Mouse (Mus musculus): Measurements from ENCODE around the gene Ttc27. TPM values are rescaled to one million over a fixed set of nuclear protein-coding genes. Genes with fewer than 3 reads are reported as not detected.
A peak's percentile ranks its signal among the peaks of the same experiment; 100 is the strongest.

Gene Ttc27
- polyA plus RNA-seq, 1 experiment = 21.1 TPM

DNA sequence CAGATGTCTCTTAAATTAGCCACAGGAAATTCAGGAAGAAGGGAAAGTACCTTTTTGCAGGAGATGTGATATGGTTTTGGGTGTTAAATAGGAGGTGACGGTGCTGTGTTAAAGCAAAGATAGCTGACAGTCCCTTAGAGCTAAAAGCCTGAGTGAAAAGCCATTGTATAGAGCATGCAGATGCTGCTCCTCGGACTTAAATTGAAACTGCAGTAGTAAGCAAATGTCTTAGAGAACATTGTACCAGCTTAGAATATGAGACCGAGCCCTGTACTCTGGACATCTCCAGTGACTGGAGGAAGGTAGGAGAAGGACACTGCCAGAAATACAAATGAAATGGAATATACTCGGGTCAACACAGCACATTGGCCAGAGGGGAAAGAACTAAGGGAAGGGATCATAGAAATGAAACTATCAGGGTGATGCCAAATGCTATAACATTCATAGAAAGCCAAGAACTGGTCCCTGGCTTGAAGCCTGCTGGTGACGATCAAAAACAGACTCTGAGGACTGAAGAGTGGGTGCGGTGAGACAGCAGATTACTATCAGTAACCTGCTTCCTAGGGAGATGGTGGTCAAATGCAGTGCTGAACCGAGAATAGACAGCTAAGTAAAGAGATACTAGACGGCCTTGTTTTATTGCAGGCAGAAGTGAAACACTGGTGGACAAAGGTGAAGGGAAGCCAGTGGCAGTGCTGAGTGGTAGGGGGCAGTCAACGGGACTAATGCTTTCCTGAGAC is 90.1 kb downstream of the Ttc27 start:
- no peak overlapping the region for H3ac ChIP-seq (ENCODE audit: control insufficient read depth, insufficient read length, low read depth)
- no peak for TF ChIP-seq CTCF (IDR thresholded peaks at IDR 0.05; ENCODE audit: control insufficient read depth, insufficient read depth, insufficient read length)
- TF ChIP-seq MYOD1 (IDR thresholded peaks at IDR 0.05; ENCODE audit: control insufficient read depth, insufficient read length, low read depth) = no peak
- no peak for TF ChIP-seq FOSL1 (IDR thresholded peaks at IDR 0.05; ENCODE audit: insufficient read depth, low read length, poor library complexity, severe bottlenecking)
- TF ChIP-seq MAX (IDR thresholded peaks at IDR 0.05) = no peak
- no peaks in the 10 kb centered on the region for H3K36me3 ChIP-seq (ENCODE audit: control insufficient read depth, insufficient read depth)
- H3K27me3 ChIP-seq (ENCODE audit: control insufficient read depth, insufficient read depth, insufficient read length) = no peaks in the 10 kb centered on the region
- H3K4me3 ChIP-seq (ENCODE audit: insufficient read depth, poor library complexity, severe bottlenecking) = no peak overlapping the region
- H3K79me2 ChIP-seq (ENCODE audit: control insufficient read depth, insufficient read depth) = no peaks in the 10 kb centered on the region
- no peaks in the 10 kb centered on the region for H3K79me3 ChIP-seq (ENCODE audit: low read depth)

DNA sequence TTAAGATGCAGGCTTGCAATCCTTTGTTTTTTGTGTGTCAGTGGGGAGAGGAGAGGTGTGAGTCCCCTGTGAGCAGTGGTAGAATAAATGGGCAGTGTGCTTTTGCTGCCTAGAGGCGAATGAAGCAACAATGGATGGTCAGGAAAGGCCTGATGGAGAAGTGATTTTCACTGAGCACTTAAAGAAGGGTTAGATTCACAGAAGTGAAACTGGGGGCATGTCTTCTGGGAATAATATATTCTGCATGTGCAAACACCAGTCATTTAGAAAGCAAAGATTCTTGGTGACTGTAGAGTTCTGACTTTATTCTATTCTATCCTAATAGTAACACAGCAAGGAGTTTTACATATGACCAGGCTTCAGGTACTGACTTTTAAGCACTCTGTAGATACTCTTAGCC is 90.8 kb downstream of the Ttc27 start:
- H3K36me3 ChIP-seq (ENCODE audit: control insufficient read depth, insufficient read depth) = no peaks in the 10 kb centered on the region
- TF ChIP-seq MYOG (IDR thresholded peaks at IDR 0.05; ENCODE audit: control insufficient read depth, extremely low read depth, insufficient read length) (no peak), CTCF (IDR thresholded peaks at IDR 0.05; ENCODE audit: control insufficient read depth, insufficient read depth, insufficient read length) (no peak), CEBPB (IDR thresholded peaks at IDR 0.05; ENCODE audit: low read depth) (no peak), MYOD1 (IDR thresholded peaks at IDR 0.05; ENCODE audit: control insufficient read depth, insufficient read length, low read depth) (no peak), MAX (IDR thresholded peaks at IDR 0.05) (no peak), USF1 (IDR thresholded peaks at IDR 0.05; ENCODE audit: low read depth) (no peak), FOSL1 (IDR thresholded peaks at IDR 0.05; ENCODE audit: insufficient read depth, low read length, poor library complexity, severe bottlenecking) (no peak)
- H3ac ChIP-seq (ENCODE audit: control insufficient read depth, insufficient read length, low read depth) = no peak overlapping the region
- H3K27me3 ChIP-seq (ENCODE audit: control insufficient read depth, insufficient read depth, insufficient read length) = no peaks in the 10 kb centered on the region
- no peaks in the 10 kb centered on the region for H3K79me2 ChIP-seq (ENCODE audit: control insufficient read depth, insufficient read depth)
- H3K79me3 ChIP-seq (ENCODE audit: low read depth) = no peaks in the 10 kb centered on the region
- H3K4me3 ChIP-seq (ENCODE audit: insufficient read depth, poor library complexity, severe bottlenecking) = no peak overlapping the region

DNA sequence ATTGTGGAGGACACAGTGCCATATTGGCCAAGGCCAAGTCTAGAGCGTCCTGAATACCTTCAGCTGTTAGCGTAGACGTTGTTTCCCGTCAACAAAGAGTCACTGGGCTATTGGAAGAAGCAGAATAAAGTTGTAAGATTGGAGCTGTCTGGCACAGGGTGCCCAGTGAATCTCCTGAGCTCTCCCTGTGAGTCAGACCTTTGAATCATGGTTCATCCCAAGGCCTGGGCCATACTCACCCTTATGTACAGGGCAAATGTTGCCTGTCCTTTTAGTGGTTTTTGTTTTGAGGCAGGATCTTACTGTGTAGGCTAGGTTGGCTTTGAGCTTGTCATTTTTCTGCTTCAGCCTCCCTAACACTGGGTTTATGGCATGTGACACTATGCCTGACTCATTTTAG is 91.4 kb downstream of the Ttc27 start:
- no peaks in the 10 kb centered on the region for H3K27me3 ChIP-seq (ENCODE audit: control insufficient read depth, insufficient read depth, insufficient read length)
- H3K4me3 ChIP-seq (ENCODE audit: insufficient read depth, poor library complexity, severe bottlenecking) = no peak overlapping the region
- H3ac ChIP-seq (ENCODE audit: control insufficient read depth, insufficient read length, low read depth) = no peak overlapping the region
- no peaks in the 10 kb centered on the region for H3K36me3 ChIP-seq (ENCODE audit: control insufficient read depth, insufficient read depth)
- no peaks in the 10 kb centered on the region for H3K79me3 ChIP-seq (ENCODE audit: low read depth)
- no peak for TF ChIP-seq CEBPB (IDR thresholded peaks at IDR 0.05; ENCODE audit: low read depth)
- TF ChIP-seq USF1 (IDR thresholded peaks at IDR 0.05; ENCODE audit: low read depth) = no peak
- no peak for TF ChIP-seq MYOG (IDR thresholded peaks at IDR 0.05; ENCODE audit: control insufficient read depth, extremely low read depth, insufficient read length)
- no peak for TF ChIP-seq MAX (IDR thresholded peaks at IDR 0.05)
- TF ChIP-seq FOSL1 (IDR thresholded peaks at IDR 0.05; ENCODE audit: insufficient read depth, low read length, poor library complexity, severe bottlenecking) = no peak
- no peak for TF ChIP-seq MYOD1 (IDR thresholded peaks at IDR 0.05; ENCODE audit: control insufficient read depth, insufficient read length, low read depth)
- TF ChIP-seq CTCF (IDR thresholded peaks at IDR 0.05; ENCODE audit: control insufficient read depth, insufficient read depth, insufficient read length) = no peak
- no peaks in the 10 kb centered on the region for H3K79me2 ChIP-seq (ENCODE audit: control insufficient read depth, insufficient read depth)

DNA sequence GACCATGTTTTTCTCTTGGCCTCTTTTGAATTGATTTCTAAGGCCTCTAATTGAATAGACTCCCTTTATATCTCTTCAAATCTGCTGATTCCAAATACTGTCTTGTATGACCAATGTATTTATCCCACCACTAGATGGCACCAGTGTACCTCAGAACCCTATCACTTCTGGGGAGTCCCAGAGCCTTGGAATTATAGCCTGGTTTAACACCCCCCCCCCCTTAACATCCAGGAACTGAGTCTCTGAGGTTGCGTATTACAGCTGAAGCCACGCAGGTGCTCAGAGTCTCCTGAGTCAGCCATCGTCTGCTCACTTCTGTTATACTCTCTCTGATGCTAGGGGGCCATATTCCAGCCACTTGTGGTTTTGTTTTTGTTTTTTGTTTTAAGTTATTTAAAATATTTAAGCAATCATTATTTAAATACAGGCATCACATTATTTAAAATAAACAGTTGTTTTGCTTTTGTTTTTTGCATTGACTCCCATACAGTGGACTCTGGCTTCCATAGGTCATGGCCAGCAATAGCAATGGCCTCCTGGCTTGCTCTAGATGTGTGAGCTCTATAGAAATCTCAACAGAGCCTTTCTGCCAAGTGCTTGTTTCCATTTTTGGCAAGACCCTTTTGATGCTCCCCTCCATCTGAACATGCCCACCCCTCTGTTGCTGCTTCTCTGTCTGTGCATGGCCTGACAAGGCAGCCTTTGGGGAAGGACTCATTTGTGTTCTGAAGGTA is 93.5 kb downstream of the Ttc27 start:
- H3K36me3 ChIP-seq (ENCODE audit: control insufficient read depth, insufficient read depth) = no peaks in the 10 kb centered on the region
- TF ChIP-seq MYOG (IDR thresholded peaks at IDR 0.05; ENCODE audit: control insufficient read depth, extremely low read depth, insufficient read length) (no peak), CTCF (IDR thresholded peaks at IDR 0.05; ENCODE audit: control insufficient read depth, insufficient read depth, insufficient read length) (peak; percentile 4)
- H3K4me3 ChIP-seq (ENCODE audit: insufficient read depth, poor library complexity, severe bottlenecking) = no peak overlapping the region
- no peaks in the 10 kb centered on the region for H3K79me3 ChIP-seq (ENCODE audit: low read depth)
- no peaks in the 10 kb centered on the region for H3K27me3 ChIP-seq (ENCODE audit: control insufficient read depth, insufficient read depth, insufficient read length)
- no peaks in the 10 kb centered on the region for H3K79me2 ChIP-seq (ENCODE audit: control insufficient read depth, insufficient read depth)
- H3ac ChIP-seq (ENCODE audit: control insufficient read depth, insufficient read length, low read depth) = no peak overlapping the region

DNA sequence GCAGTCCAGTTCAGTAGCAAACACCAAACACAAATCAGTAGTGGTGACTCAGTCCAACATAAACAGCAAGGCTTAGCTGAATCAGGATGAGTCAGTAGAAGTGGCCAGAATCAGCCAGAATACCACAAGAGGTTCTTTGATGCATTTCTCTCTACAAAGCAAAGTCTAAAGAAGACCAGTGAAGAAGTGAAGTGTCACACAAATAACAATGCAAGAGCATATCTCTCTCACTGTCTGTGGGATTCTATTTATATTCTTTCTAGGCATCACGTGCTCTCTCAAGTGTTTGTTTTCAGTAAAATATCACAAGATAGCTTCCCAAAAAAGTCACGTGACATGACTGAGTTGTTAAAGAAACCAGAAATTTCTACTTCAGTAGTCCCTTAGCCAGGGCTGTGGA is 102.2 kb downstream of the Ttc27 start:
- Histone ChIP-seq H3K36me3 (ENCODE audit: control insufficient read depth, insufficient read depth) (no peaks in the 10 kb centered on the region), H3K79me3 (ENCODE audit: low read depth) (no peaks in the 10 kb centered on the region)

More for the DNA sequence above, 102.2 kb downstream of the Ttc27 start:
- Histone ChIP-seq H3K79me2 (ENCODE audit: control insufficient read depth, insufficient read depth) (no peaks in the 10 kb centered on the region), H3ac (ENCODE audit: control insufficient read depth, insufficient read length, low read depth) (no peak overlapping the region), H3K27me3 (ENCODE audit: control insufficient read depth, insufficient read depth, insufficient read length) (no peaks in the 10 kb centered on the region), H3K4me3 (ENCODE audit: insufficient read depth, poor library complexity, severe bottlenecking) (no peak overlapping the region)
- TF ChIP-seq FOSL1 (IDR thresholded peaks at IDR 0.05; ENCODE audit: insufficient read depth, low read length, poor library complexity, severe bottlenecking) = peak; percentile 97
- TF ChIP-seq MAX (IDR thresholded peaks at IDR 0.05) = peak; percentile 76
- TF ChIP-seq MYOD1 (IDR thresholded peaks at IDR 0.05; ENCODE audit: control insufficient read depth, insufficient read length, low read depth) = no peak
- TF ChIP-seq CTCF (IDR thresholded peaks at IDR 0.05; ENCODE audit: control insufficient read depth, insufficient read depth, insufficient read length) = no peak
- peak; percentile 100 for TF ChIP-seq USF1 (IDR thresholded peaks at IDR 0.05; ENCODE audit: low read depth)
- TF ChIP-seq CEBPB (IDR thresholded peaks at IDR 0.05; ENCODE audit: low read depth) = no peak
- no peak for TF ChIP-seq MYOG (IDR thresholded peaks at IDR 0.05; ENCODE audit: control insufficient read depth, extremely low read depth, insufficient read length)

Data from C2C12 (cell line).